Mouse (Mus musculus) forebrain, embryonic 10.5 days (tissue): ENCODE results near the gene Mmp27. TPM values are rescaled to one million over a fixed set of nuclear protein-coding genes. Genes with fewer than 3 reads are reported as not detected.

ENCODE experiments used
- DNase-seq: peaks from one replicate; pipeline ENCODE4 v3.0.0-alpha.2; 2017; ENCODE audit warnings: low spot score; ENCODE audit errors: extremely low spot score
- H3K27ac ChIP-seq: fragments of 300-500 bp; sonication (generic); 2 replicates; pipeline ENCODE4 v1.5.1; 2016; ENCODE audit warnings: mild to moderate bottlenecking
- H3K27me3 ChIP-seq: fragments of 300-500 bp; sonication (generic); 2 replicates; pipeline ENCODE4 v1.6.1; 2016; ENCODE audit warnings: mild to moderate bottlenecking; ENCODE audit not compliant: poor library complexity, severe bottlenecking
- H3K36me3 ChIP-seq: fragments of 300-500 bp; sonication (generic); replicated peaks from 2 replicates; pipeline ENCODE4 v1.6.1; 2016; ENCODE audit warnings: mild to moderate bottlenecking, moderate library complexity
- H3K4me1 ChIP-seq: fragments of 300-500 bp; sonication (generic); 2 replicates; pipeline ENCODE4 v1.6.1; 2016
- H3K4me3 ChIP-seq: fragments of 300-500 bp; sonication (generic); 2 replicates; pipeline ENCODE4 v1.5.1; 2016; ENCODE audit warnings: mild to moderate bottlenecking, moderate library complexity
- H3K9me3 ChIP-seq: fragments of 300-500 bp; sonication (generic); 2 replicates; pipeline ENCODE4 v1.6.1; 2016; ENCODE audit warnings: mild to moderate bottlenecking, moderate library complexity
- WGBS: fragments of 180-500 bp; shearing (Covaris S2); methylation state at CpG from one replicate; pipeline ENCODE4 v1.1.7; 2016; 5-methylcytosine and 5-hydroxymethylcytosine counted together
- polyA plus RNA-seq: library from polyadenylated mRNA; unstranded; fragments of >200 nt; fragmentation: Nextera tagmentation; extraction: Ambion mirVana; gene quantifications from 2 replicates; pipeline ENCODE4 v1.2.1, GENCODE M21; 2016

Mmp27 gene
- polyA plus RNA-seq = not detected in 2 replicates

GRCm38 (mm10) chr9:7571162-7571561 lies at the start of gene Mmp27:
Mmp27 (plus strand) TSS chr9:7571396.
- Histone ChIP-seq H3K4me3 (no peak within 1 kb of the TSS), H3K27me3 (no peaks in the 10 kb centered on the region), H3K27ac (no peak within 1 kb of the TSS), H3K9me3 (no peaks in the 10 kb centered on the region), H3K4me1 (no peaks in the 10 kb centered on the region), H3K36me3 (no peaks in the 10 kb centered on the region)
- no peak for DNase-seq
- WGBS = 82% methylated on average over 4 of the region's 4 CpGs

DNA sequence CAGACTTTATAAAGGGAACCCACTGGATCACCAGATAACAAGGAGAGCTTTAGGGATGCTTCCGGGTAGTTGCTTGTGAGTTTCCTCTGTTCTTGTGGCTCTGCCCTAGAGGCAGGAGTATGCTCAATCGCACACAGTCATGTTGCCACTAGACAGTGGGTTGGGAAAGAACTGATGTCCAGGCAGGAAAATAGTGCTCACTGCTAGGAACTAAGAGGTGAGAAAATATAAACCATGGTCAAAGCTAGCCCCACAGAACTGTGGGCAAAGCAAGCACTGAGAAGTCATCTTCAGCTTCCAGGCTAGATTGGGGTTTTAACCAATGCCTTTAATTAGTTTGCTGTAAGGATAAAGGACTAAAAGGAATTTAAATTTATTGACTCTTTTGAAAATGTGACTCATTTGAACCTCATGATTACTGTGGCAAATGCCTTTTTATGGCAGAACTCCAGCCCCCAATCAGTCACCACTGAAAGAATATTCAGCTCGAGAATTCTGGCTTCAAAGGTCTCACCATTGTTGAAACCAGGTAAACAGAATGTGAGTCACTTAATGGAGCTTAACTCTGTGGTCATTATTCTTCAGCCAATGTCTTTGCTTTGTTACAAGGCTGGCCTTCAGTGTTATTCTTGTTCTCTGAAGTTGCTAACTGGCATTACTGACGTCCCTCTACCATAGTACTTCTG lies 44.8 kb upstream of the Mmp27 start:
- no peak for DNase-seq
- WGBS = 74% methylated on average over 4 of the region's 4 CpGs
- no peak overlapping the region for H3K27ac ChIP-seq
- H3K9me3 ChIP-seq = no peaks in the 10 kb centered on the region
- no peak overlapping the region for H3K4me3 ChIP-seq
- no peaks in the 10 kb centered on the region for H3K36me3 ChIP-seq
- no peaks in the 10 kb centered on the region for H3K27me3 ChIP-seq
- no peaks in the 10 kb centered on the region for H3K4me1 ChIP-seq

DNA sequence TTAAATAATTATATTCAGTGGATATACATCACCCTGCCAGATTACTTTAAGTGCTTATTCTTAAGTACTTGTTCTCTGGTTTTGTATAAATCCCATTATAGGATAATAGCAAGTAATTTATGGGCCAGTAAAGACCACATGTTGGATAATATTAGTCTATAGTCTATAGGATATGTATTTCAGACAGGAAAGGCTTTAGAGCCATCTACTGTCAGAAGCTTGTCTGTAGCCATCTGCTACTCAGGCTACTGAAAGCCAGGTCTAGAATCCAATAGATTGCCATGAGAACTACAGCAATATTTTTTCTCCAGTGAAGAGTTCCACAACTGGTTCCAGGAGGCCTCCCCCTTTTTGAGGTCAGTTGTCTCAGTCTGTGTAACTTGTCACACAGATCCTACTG lies 28.4 kb upstream of the Mmp27 start:
- no peak for DNase-seq

GRCm38 (mm10) chr9:7544923-7545457 lies 26.2 kb upstream of the Mmp27 start:
- WGBS = 59% methylated on average over 1 of the region's 1 CpGs
- Histone ChIP-seq H3K36me3 (no peaks in the 10 kb centered on the region), H3K27me3 (no peaks in the 10 kb centered on the region), H3K4me1 (no peaks in the 10 kb centered on the region), H3K9me3 (no peaks in the 10 kb centered on the region), H3K27ac (no peak overlapping the region), H3K4me3 (no peak overlapping the region)
- DNase-seq = no peak

More for the DNA sequence above, 28.4 kb upstream of the Mmp27 start:
- Histone ChIP-seq H3K4me3 (no peak overlapping the region), H3K27me3 (no peaks in the 10 kb centered on the region), H3K9me3 (no peaks in the 10 kb centered on the region), H3K27ac (no peak overlapping the region), H3K4me1 (no peaks in the 10 kb centered on the region), H3K36me3 (no peaks in the 10 kb centered on the region)

DNA sequence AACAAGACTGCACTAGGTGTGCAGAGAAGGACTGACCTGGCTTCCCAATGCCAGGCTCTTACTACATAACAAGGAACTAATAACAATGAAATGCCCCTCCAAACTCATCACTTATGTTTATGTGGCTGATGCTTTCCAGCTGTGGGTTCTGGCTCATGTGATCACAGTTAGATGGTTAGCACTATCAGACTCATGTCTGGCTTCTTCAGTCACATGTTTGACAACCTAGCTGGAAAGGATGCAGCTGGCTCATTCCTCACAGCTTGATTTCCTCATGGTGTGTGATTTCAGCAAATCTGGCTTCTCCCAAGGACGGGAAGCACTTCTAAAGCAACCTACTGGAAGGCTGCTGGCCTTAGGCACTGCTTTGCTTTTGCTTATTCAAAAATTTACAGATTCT lies 25.7 kb upstream of the Mmp27 start:
- no peak overlapping the region for H3K4me3 ChIP-seq
- H3K4me1 ChIP-seq = no peaks in the 10 kb centered on the region
- H3K27ac ChIP-seq = no peak overlapping the region
- no peak for DNase-seq
- 72% methylated on average over 1 of the region's 1 CpGs for WGBS
- no peaks in the 10 kb centered on the region for H3K36me3 ChIP-seq
- H3K9me3 ChIP-seq = no peaks in the 10 kb centered on the region
- H3K27me3 ChIP-seq = no peaks in the 10 kb centered on the region

DNA sequence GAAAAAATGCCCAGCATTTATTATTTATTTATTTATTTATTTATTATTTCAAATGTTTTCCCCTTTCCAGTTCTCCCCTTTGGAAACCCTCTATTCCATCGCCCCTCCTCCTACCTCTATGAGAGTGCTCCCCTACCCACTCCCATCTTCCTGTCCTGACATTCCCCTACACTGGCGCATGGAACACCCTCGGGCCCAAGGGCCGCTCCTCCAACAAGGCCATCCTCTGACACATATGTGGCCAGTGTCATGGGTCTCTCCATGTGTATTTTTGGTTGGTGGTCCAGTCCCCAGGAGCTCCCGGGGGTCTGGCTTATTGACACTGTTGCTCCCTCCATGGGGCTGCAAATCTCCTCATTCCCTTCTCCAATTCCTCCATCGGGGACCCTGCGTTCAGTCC lies 25.3 kb upstream of the Mmp27 start:
- no peak for DNase-seq
- no peaks in the 10 kb centered on the region for H3K4me1 ChIP-seq
- no peak overlapping the region for H3K4me3 ChIP-seq
- no peaks in the 10 kb centered on the region for H3K36me3 ChIP-seq
- H3K27ac ChIP-seq = no peak overlapping the region
- H3K9me3 ChIP-seq = no peaks in the 10 kb centered on the region
- 92% methylated on average over 7 of the region's 7 CpGs for WGBS
- H3K27me3 ChIP-seq = no peaks in the 10 kb centered on the region

- H3K9me3 ChIP-seq = no peaks in the 10 kb centered on the region
- no peak for DNase-seq
- no peaks in the 10 kb centered on the region for H3K36me3 ChIP-seq
- no peaks in the 10 kb centered on the region for H3K4me1 ChIP-seq
- no peak overlapping the region for H3K4me3 ChIP-seq
- no peaks in the 10 kb centered on the region for H3K27me3 ChIP-seq
- H3K27ac ChIP-seq = no peak overlapping the region
Measured at GRCm38 (mm10) chr9:7551943-7552342, 19.3 kb upstream of the Mmp27 start.

DNA sequence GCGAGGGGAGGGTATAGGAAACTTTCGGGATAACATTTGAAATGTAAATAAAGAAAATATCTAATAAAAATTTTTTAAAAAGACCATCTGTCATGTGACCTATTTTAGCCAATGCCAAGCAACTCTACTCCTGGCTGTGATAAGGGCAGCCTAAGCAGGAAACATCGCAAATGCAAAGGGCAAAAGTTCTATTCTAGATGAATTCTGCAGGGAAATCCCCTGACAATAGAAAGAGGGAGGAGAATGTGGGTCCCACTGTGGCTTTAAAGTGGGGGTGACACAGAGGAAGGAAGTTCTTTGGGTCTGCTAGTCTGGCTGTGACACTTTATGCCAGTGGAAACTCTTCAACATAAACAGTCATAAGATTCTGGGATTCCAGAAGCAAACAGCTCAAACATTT lies 17.7 kb upstream of the Mmp27 start:
- H3K9me3 ChIP-seq = no peaks in the 10 kb centered on the region
- no peaks in the 10 kb centered on the region for H3K4me1 ChIP-seq
- WGBS = 78% methylated on average over 3 of the region's 3 CpGs
- no peaks in the 10 kb centered on the region for H3K27me3 ChIP-seq
- no peak overlapping the region for H3K27ac ChIP-seq
- H3K4me3 ChIP-seq = no peak overlapping the region
- no peak for DNase-seq
- H3K36me3 ChIP-seq = no peaks in the 10 kb centered on the region

- no peaks in the 10 kb centered on the region for H3K36me3 ChIP-seq
- WGBS = 45% methylated on average over 3 of the region's 3 CpGs
- no peaks in the 10 kb centered on the region for H3K9me3 ChIP-seq
- DNase-seq = no peak
- H3K4me3 ChIP-seq = no peak overlapping the region
- H3K27me3 ChIP-seq = no peaks in the 10 kb centered on the region
- H3K27ac ChIP-seq = no peak overlapping the region
- no peaks in the 10 kb centered on the region for H3K4me1 ChIP-seq
Measured at GRCm38 (mm10) chr9:7554382-7554781, 16.8 kb upstream of the Mmp27 start.

GRCm38 (mm10) chr9:7558221-7559017 lies 12.8 kb upstream of the Mmp27 start, which contains the start of gene Mmp8:
Mmp8 (plus strand) TSS chr9:7558456.
- H3K4me3 ChIP-seq = no peak within 1 kb of the TSS
- no peak for DNase-seq
- H3K9me3 ChIP-seq = no peaks in the 10 kb centered on the region
- no peaks in the 10 kb centered on the region for H3K4me1 ChIP-seq
- WGBS = 88% methylated on average over 8 of the region's 8 CpGs
- no peak within 1 kb of the TSS for H3K27ac ChIP-seq
- no peaks in the 10 kb centered on the region for H3K27me3 ChIP-seq
- H3K36me3 ChIP-seq = no peaks in the 10 kb centered on the region

DNA sequence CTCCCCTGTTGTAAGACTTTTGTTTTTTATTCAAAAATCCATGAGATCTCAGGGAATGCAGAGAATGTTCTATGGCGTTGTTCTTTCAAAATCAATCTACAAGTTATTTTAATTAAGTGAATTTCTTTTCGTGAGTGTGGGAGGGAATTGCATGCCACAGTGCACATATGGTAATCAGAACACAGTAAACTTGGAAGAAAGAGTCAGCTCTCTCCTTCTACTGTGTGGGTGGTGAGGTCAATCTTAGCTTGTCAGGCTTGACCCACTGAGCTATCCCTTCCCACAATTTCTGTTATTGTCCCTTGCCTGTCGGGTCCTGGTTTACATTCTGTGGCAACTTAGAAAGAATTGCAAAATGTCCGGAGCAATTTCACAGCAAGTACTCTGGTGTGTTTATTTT lies 11.2 kb upstream of the Mmp27 start:
- WGBS = 91% methylated on average over 4 of the region's 4 CpGs
- Histone ChIP-seq H3K4me1 (no peaks in the 10 kb centered on the region), H3K9me3 (no peaks in the 10 kb centered on the region), H3K27me3 (no peaks in the 10 kb centered on the region), H3K27ac (no peak overlapping the region), H3K36me3 (no peaks in the 10 kb centered on the region), H3K4me3 (no peak overlapping the region)
- no peak for DNase-seq

- no peaks in the 10 kb centered on the region for H3K4me1 ChIP-seq
- no peak for DNase-seq
- H3K36me3 ChIP-seq = no peaks in the 10 kb centered on the region
- H3K27me3 ChIP-seq = no peaks in the 10 kb centered on the region
- H3K27ac ChIP-seq = no peak overlapping the region
- H3K9me3 ChIP-seq = no peaks in the 10 kb centered on the region
- H3K4me3 ChIP-seq = no peak overlapping the region
- WGBS = 77% methylated on average over 7 of the region's 7 CpGs
Measured at GRCm38 (mm10) chr9:7567376-7567775, 3.8 kb upstream of the Mmp27 start.

- no peaks in the 10 kb centered on the region for H3K27me3 ChIP-seq
- H3K4me3 ChIP-seq = no peak overlapping the region
- H3K9me3 ChIP-seq = no peaks in the 10 kb centered on the region
- no peaks in the 10 kb centered on the region for H3K4me1 ChIP-seq
- no peak for DNase-seq
- 70% methylated on average over 2 of the region's 2 CpGs for WGBS
- no peak overlapping the region for H3K27ac ChIP-seq
- no peaks in the 10 kb centered on the region for H3K36me3 ChIP-seq
Measured at GRCm38 (mm10) chr9:7567923-7568322, 3.3 kb upstream of the Mmp27 start.
